Comparison of ENCODE assay signal across 25 mouse cellular contexts in genomic region chr10:28103406-28103906, GRCm38 (mm10).
"Had no signal": no experiment of that assay in that cellular context is flagged by ENCODE, and none has a peak within 500 bp of the region (broad histone marks: within the 10 kb centered on the region; RNA-seq: fewer than 3 reads in every experiment).

No protein-coding gene starts in this region.

- H3K9me3 ChIP-seq: heart, embryonic 12.5 days; hindbrain, embryonic 10.5 days; hindbrain, embryonic 12.5 days; intestine, embryonic 15.5 days; limb, embryonic 10.5 days; limb, embryonic 12.5 days; liver, embryonic 13.5 days; liver, embryonic 15.5 days had no signal

- H3K9ac ChIP-seq: heart, embryonic 12.5 days; hindbrain, embryonic 12.5 days; hindbrain, embryonic 14.5 days; intestine, embryonic 15.5 days; limb, embryonic 12.5 days; liver, embryonic 13.5 days; liver, embryonic 15.5 days had no signal

- H3K4me2 ChIP-seq: heart, embryonic 12.5 days; hindbrain, embryonic 12.5 days; hindbrain, embryonic 14.5 days; intestine, embryonic 15.5 days; limb, embryonic 12.5 days; liver, embryonic 13.5 days; liver, embryonic 15.5 days had no signal

- DNase-seq: gastrocnemius, adult 2 months; gastrocnemius, postnatal 10 days; gastrocnemius, postnatal 25 days; heart, adult 2 months; heart, postnatal 10 days; heart, postnatal 4 days; kidney, adult 18-20 months; kidney, postnatal 14 days; liver; liver, embryonic 13.5 days had no signal

- H3K27ac ChIP-seq: gastrocnemius, adult 2 months; heart, adult 2 months; hindbrain, embryonic 10.5 days; hindbrain, embryonic 12.5 days; hindbrain, embryonic 14.5 days; intestine, embryonic 15.5 days; kidney, postnatal 0 days; layer of hippocampus, adult 2 months; left cerebral cortex, adult 2 months; limb, embryonic 10.5 days; limb, embryonic 12.5 days; liver, embryonic 13.5 days; liver, embryonic 15.5 days had no signal

- H3K4me1 ChIP-seq: hindbrain, embryonic 12.5 days; liver, embryonic 13.5 days; liver, embryonic 15.5 days had no signal

- H3K36me3 ChIP-seq: heart, embryonic 12.5 days; hindbrain, embryonic 10.5 days; hindbrain, embryonic 12.5 days; intestine, embryonic 15.5 days; limb, embryonic 10.5 days; limb, embryonic 12.5 days; liver, embryonic 13.5 days; liver, embryonic 15.5 days had no signal

- H3K4me3 ChIP-seq: gastrocnemius, adult 2 months; heart, adult 2 months; heart, embryonic 12.5 days; hindbrain, embryonic 10.5 days; hindbrain, embryonic 12.5 days; intestine, embryonic 15.5 days; layer of hippocampus, adult 2 months; left cerebral cortex, adult 2 months; limb, embryonic 10.5 days; limb, embryonic 12.5 days; liver, embryonic 13.5 days; liver, embryonic 15.5 days had no signal

- H3K27me3 ChIP-seq: heart, embryonic 12.5 days; hindbrain, embryonic 12.5 days; intestine, embryonic 15.5 days; limb, embryonic 12.5 days; liver, embryonic 13.5 days; liver, embryonic 15.5 days had no signal

- ATAC-seq: forebrain, embryonic 16.5 days; hindbrain, embryonic 16.5 days; inflammation-experienced regulatory T-cells, adult 6 months; intestine, embryonic 15.5 days; intestine, postnatal 0 days had no signal
